Mouse (Mus musculus) neural tube, embryonic 15.5 days (tissue): ENCODE data around the gene Gm10203. TPM values are rescaled to one million over a fixed set of nuclear protein-coding genes. Genes with fewer than 3 reads are reported as not detected.
A peak's percentile ranks its signal among the peaks of the same experiment; 100 is the strongest.

ENCODE experiments used
- ATAC-seq: fragments of 200-750 bp; cut with Nextera tagmentation; 2 replicates; pipeline ENCODE4 v1.8.0; 2017; ENCODE audit warnings: mild to moderate bottlenecking, moderate TSS enrichment, moderate library complexity; ENCODE audit not compliant: low FRiP score
- H3K27ac ChIP-seq: fragments of 300-500 bp; sonication (generic); replicated peaks from 2 replicates; pipeline ENCODE4 v1.5.1; 2015; ENCODE audit warnings: mild to moderate bottlenecking, inconsistent platforms
- H3K27me3 ChIP-seq: fragments of 300-500 bp; sonication (generic); replicated peaks from 2 replicates; pipeline ENCODE4 v1.6.1; 2015; ENCODE audit warnings: inconsistent platforms
- H3K36me3 ChIP-seq: fragments of 300-500 bp; sonication (generic); 2 replicates; pipeline ENCODE4 v1.6.1; 2015; ENCODE audit warnings: inconsistent platforms
- H3K4me1 ChIP-seq: fragments of 300-500 bp; sonication (generic); 2 replicates; pipeline ENCODE4 v1.6.1; 2015; ENCODE audit warnings: inconsistent platforms
- H3K4me2 ChIP-seq: fragments of 300-500 bp; sonication (generic); 2 replicates; pipeline ENCODE4 v1.6.1; 2015; ENCODE audit warnings: inconsistent platforms, mild to moderate bottlenecking, moderate library complexity
- H3K4me3 ChIP-seq: fragments of 300-500 bp; sonication (generic); replicated peaks from 2 replicates; pipeline ENCODE4 v1.5.1; 2015; ENCODE audit warnings: mild to moderate bottlenecking, inconsistent platforms
- H3K9ac ChIP-seq: fragments of 300-500 bp; sonication (generic); replicated peaks from 2 replicates; pipeline ENCODE4 v1.6.1; 2015; ENCODE audit warnings: mild to moderate bottlenecking, inconsistent platforms
- H3K9me3 ChIP-seq: fragments of 300-500 bp; sonication (generic); replicated peaks from 2 replicates; pipeline ENCODE4 v1.6.1; 2016; ENCODE audit warnings: inconsistent platforms
- WGBS: fragments of 180-500 bp; shearing (Covaris S2); methylation state at CpG from one replicate; pipeline ENCODE4 v1.1.7; 2015; ENCODE audit warnings: mixed read lengths; 5-methylcytosine and 5-hydroxymethylcytosine counted together
- polyA plus RNA-seq: library from polyadenylated mRNA; unstranded; fragments of >200 nt; fragmentation: Nextera tagmentation; extraction: Ambion mirVana; gene quantifications from 2 replicates; pipeline ENCODE4 v1.2.1, GENCODE M21; 2015

Gm10203 gene
- polyA plus RNA-seq, 1 experiment from 2014 or later = not detected

GRCm38 (mm10) chr6:149137936-149138335, 8.0 kb downstream of the Gm10203 start:
- H3K9me3 ChIP-seq = no peaks in the 10 kb centered on the region
- no peak overlapping the region for H3K4me3 ChIP-seq
- H3K4me1 ChIP-seq = peaks cover 11% of the 10 kb centered on the region
- H3K27ac ChIP-seq = no peak overlapping the region
- no peak overlapping the region for H3K4me2 ChIP-seq
- no peak overlapping the region for H3K9ac ChIP-seq
- H3K36me3 ChIP-seq = no peaks in the 10 kb centered on the region
- H3K27me3 ChIP-seq = no peaks in the 10 kb centered on the region
- 51% methylated on average over 2 of the region's 2 CpGs for WGBS
- ATAC-seq = no peak

GRCm38 (mm10) chr6:149139011-149139410, 9.0 kb downstream of the Gm10203 start:
- H3K27ac ChIP-seq = no peak overlapping the region
- H3K36me3 ChIP-seq = no peaks in the 10 kb centered on the region
- no peaks in the 10 kb centered on the region for H3K27me3 ChIP-seq
- H3K9me3 ChIP-seq = no peaks in the 10 kb centered on the region
- no peak for ATAC-seq
- no peak overlapping the region for H3K4me3 ChIP-seq
- H3K4me2 ChIP-seq = no peak overlapping the region
- H3K4me1 ChIP-seq = peaks cover 11% of the 10 kb centered on the region
- WGBS = 91% methylated on average over 3 of the region's 3 CpGs
- H3K9ac ChIP-seq = no peak overlapping the region

GRCm38 (mm10) chr6:149139471-149139870, 9.5 kb downstream of the Gm10203 start, which contains the start of gene Etfbkmt:
TSS of gene Etfbkmt (plus strand) at chr6:149139849.
- H3K9me3 ChIP-seq = no peaks in the 10 kb centered on the region
- no peak within 1 kb of the TSS for H3K27ac ChIP-seq
- no peak within 1 kb of the TSS for H3K9ac ChIP-seq
- no peak within 1 kb of the TSS for H3K4me2 ChIP-seq
- H3K4me3 ChIP-seq = no peak within 1 kb of the TSS
- WGBS = 76% methylated on average over 1 of the region's 1 CpGs
- no peak for ATAC-seq
- peaks cover 11% of the 10 kb centered on the region for H3K4me1 ChIP-seq
- H3K36me3 ChIP-seq = no peaks in the 10 kb centered on the region
- H3K27me3 ChIP-seq = no peaks in the 10 kb centered on the region

GRCm38 (mm10) chr6:149141393-149142173, 11.6 kb downstream of the Gm10203 start:
- H3K27me3 ChIP-seq = no peaks in the 10 kb centered on the region
- H3K4me1 ChIP-seq = peaks cover 8% of the 10 kb centered on the region
- peak overlapping the region; percentile 60 for H3K4me2 ChIP-seq
- H3K4me3 ChIP-seq = peak overlapping the region; percentile 52
- no peak overlapping the region for H3K27ac ChIP-seq
- H3K9me3 ChIP-seq = no peaks in the 10 kb centered on the region
- H3K9ac ChIP-seq = peak overlapping the region; percentile 23
- ATAC-seq = peak; percentile 92
- 7% methylated on average over 36 of the region's 36 CpGs for WGBS
- H3K36me3 ChIP-seq = 0 out of 2 replicates have a peak, but pooled peaks cover 2% of the 10 kb centered on the region

- no peaks in the 10 kb centered on the region for H3K27me3 ChIP-seq
- H3K36me3 ChIP-seq = 0 out of 2 replicates have a peak, but pooled peaks cover 2% of the 10 kb centered on the region
- no peaks in the 10 kb centered on the region for H3K9me3 ChIP-seq
- no peak overlapping the region for H3K4me3 ChIP-seq
- WGBS = 93% methylated on average over 1 of the region's 1 CpGs
- no peak overlapping the region for H3K9ac ChIP-seq
- ATAC-seq = no peak
- H3K4me1 ChIP-seq = peaks cover 8% of the 10 kb centered on the region
- H3K4me2 ChIP-seq = no peak overlapping the region
- H3K27ac ChIP-seq = no peak overlapping the region
Measured at GRCm38 (mm10) chr6:149145143-149145542, 15.2 kb downstream of the Gm10203 start.

- Histone ChIP-seq H3K4me3 (no peak overlapping the region), H3K9ac (no peak overlapping the region), H3K4me2 (no peak overlapping the region), H3K9me3 (no peaks in the 10 kb centered on the region), H3K27ac (no peak overlapping the region), H3K27me3 (no peaks in the 10 kb centered on the region), H3K36me3 (0 out of 2 replicates have a peak, but pooled peaks cover 8% of the 10 kb centered on the region), H3K4me1 (no peaks in the 10 kb centered on the region)
- ATAC-seq = no peak
- WGBS = 71% methylated on average over 7 of the region's 7 CpGs
Measured at GRCm38 (mm10) chr6:149148436-149149229, 18.7 kb downstream of the Gm10203 start.

GRCm38 (mm10) chr6:149152119-149152518, 22.1 kb downstream of the Gm10203 start:
- no peak overlapping the region for H3K4me2 ChIP-seq
- H3K36me3 ChIP-seq = peaks cover 14% of the 10 kb centered on the region
- H3K27me3 ChIP-seq = no peaks in the 10 kb centered on the region
- ATAC-seq = no peak
- H3K4me3 ChIP-seq = no peak overlapping the region
- 96% methylated on average over 2 of the region's 2 CpGs for WGBS
- H3K27ac ChIP-seq = no peak overlapping the region
- 0 out of 2 replicates have a peak, but pooled peaks cover 3% of the 10 kb centered on the region for H3K4me1 ChIP-seq
- H3K9me3 ChIP-seq = no peaks in the 10 kb centered on the region
- no peak overlapping the region for H3K9ac ChIP-seq

- H3K36me3 ChIP-seq = peaks cover 23% of the 10 kb centered on the region
- ATAC-seq = no peak
- no peaks in the 10 kb centered on the region for H3K9me3 ChIP-seq
- no peak overlapping the region for H3K4me2 ChIP-seq
- no peak overlapping the region for H3K9ac ChIP-seq
- no peaks in the 10 kb centered on the region for H3K27me3 ChIP-seq
- WGBS = 38% methylated on average over 6 of the region's 6 CpGs
- H3K4me1 ChIP-seq = 0 out of 2 replicates have a peak, but pooled peaks cover 3% of the 10 kb centered on the region
- no peak overlapping the region for H3K4me3 ChIP-seq
- H3K27ac ChIP-seq = no peak overlapping the region
Measured at GRCm38 (mm10) chr6:149153473-149154115, 23.6 kb downstream of the Gm10203 start.

- 19% methylated on average over 8 of the region's 8 CpGs for WGBS
- H3K27me3 ChIP-seq = no peaks in the 10 kb centered on the region
- H3K9ac ChIP-seq = no peak overlapping the region
- ATAC-seq = no peak
- H3K4me1 ChIP-seq = 0 out of 2 replicates have a peak, but pooled peaks cover 3% of the 10 kb centered on the region
- no peak overlapping the region for H3K4me2 ChIP-seq
- no peak overlapping the region for H3K4me3 ChIP-seq
- no peaks in the 10 kb centered on the region for H3K9me3 ChIP-seq
- H3K27ac ChIP-seq = no peak overlapping the region
- peaks cover 29% of the 10 kb centered on the region for H3K36me3 ChIP-seq
Measured at GRCm38 (mm10) chr6:149154116-149155030, 24.4 kb downstream of the Gm10203 start.

- no peak overlapping the region for H3K27ac ChIP-seq
- 0 out of 2 replicates have a peak, but pooled peaks cover 3% of the 10 kb centered on the region for H3K4me1 ChIP-seq
- ATAC-seq = no peak
- no peak overlapping the region for H3K4me2 ChIP-seq
- WGBS = 69% methylated on average over 3 of the region's 3 CpGs
- no peak overlapping the region for H3K4me3 ChIP-seq
- H3K27me3 ChIP-seq = no peaks in the 10 kb centered on the region
- H3K9me3 ChIP-seq = no peaks in the 10 kb centered on the region
- H3K9ac ChIP-seq = no peak overlapping the region
- H3K36me3 ChIP-seq = peaks cover 36% of the 10 kb centered on the region
Measured at GRCm38 (mm10) chr6:149155031-149155841, 25.3 kb downstream of the Gm10203 start.
